Mouse (Mus musculus): ENCODE measurements around the gene Fgf6.

Fgf6 gene

GRCm38 (mm10) chr6:127014906-127015770, at the start of gene Fgf6:
Gene Fgf6 (plus strand): TSS chr6:127015586.
- DNase-seq: no peak

GRCm38 (mm10) chr6:126966241-126967026, 49.0 kb upstream of the Fgf6 start:
- DNase-seq: no peak

GRCm38 (mm10) chr6:126981539-126982234, 33.7 kb upstream of the Fgf6 start:
- DNase-seq: no peak

- no peak for DNase-seq
These were observed 21.7 kb upstream of the Fgf6 start for GRCm38 (mm10) chr6:126993676-126994075.

GRCm38 (mm10) chr6:126995494-126995893, 19.9 kb upstream of the Fgf6 start:
- no peak for DNase-seq

GRCm38 (mm10) chr6:126996399-126996798, 19.0 kb upstream of the Fgf6 start:
- no peak for DNase-seq

GRCm38 (mm10) chr6:127005646-127006045, 9.7 kb upstream of the Fgf6 start:
- no peak for DNase-seq

- DNase-seq: no peak
These were observed 8.8 kb upstream of the Fgf6 start for GRCm38 (mm10) chr6:127006551-127006950.

- DNase-seq: no peak
These were observed 5.4 kb upstream of the Fgf6 start for GRCm38 (mm10) chr6:127010021-127010420.

- DNase-seq: no peak
These were observed 3.3 kb upstream of the Fgf6 start for GRCm38 (mm10) chr6:127011947-127012535.

GRCm38 (mm10) chr6:127019254-127019653, 3.9 kb downstream of the Fgf6 start:
- no peak for DNase-seq

GRCm38 (mm10) chr6:127020431-127020830, 5.0 kb downstream of the Fgf6 start:
- no peak for DNase-seq

- DNase-seq: no peak
These were observed 9.4 kb downstream of the Fgf6 start for GRCm38 (mm10) chr6:127024836-127025235.

- DNase-seq: no peak
These were observed 19.4 kb downstream of the Fgf6 start for GRCm38 (mm10) chr6:127034760-127035159.

- DNase-seq: no peak
These were observed 29.5 kb downstream of the Fgf6 start for GRCm38 (mm10) chr6:127044909-127045308.

- no peak for DNase-seq
These were observed 35.5 kb downstream of the Fgf6 start for GRCm38 (mm10) chr6:127050847-127051246.

GRCm38 (mm10) chr6:127056990-127057588, 41.7 kb downstream of the Fgf6 start:
- DNase-seq: no peak

GRCm38 (mm10) chr6:127059975-127060374, 44.6 kb downstream of the Fgf6 start:
- no peak for DNase-seq

GRCm38 (mm10) chr6:127063915-127064314, 48.5 kb downstream of the Fgf6 start:
- DNase-seq: no peak

GRCm38 (mm10) chr6:127064815-127065214, 49.4 kb downstream of the Fgf6 start:
- no peak for DNase-seq

- no peak for DNase-seq
These were observed 57.4 kb downstream of the Fgf6 start, which contains the start of gene Fgf23 for GRCm38 (mm10) chr6:127072817-127073216. Gene Fgf23 (plus strand): TSS chr6:127072902.
